Mouse (Mus musculus) liver, adult 2 months (tissue): ENCODE data around the gene D7Ertd443e. TPM values are rescaled to one million over a fixed set of nuclear protein-coding genes. Genes with fewer than 3 reads are reported as not detected.

Experiments
- DNase-seq: peaks from one replicate; pipeline ENCODE4 v3.0.0-alpha.2; 2011; ENCODE audit warnings: low read depth, low spot score; ENCODE audit errors: extremely low read depth
- H3K27ac ChIP-seq: fragments of 200-500 bp; replicated peaks from 2 replicates; pipeline ENCODE4 v1.5.1; 2012; ENCODE audit warnings: low read depth, mild to moderate bottlenecking, control low read depth, inconsistent platforms, low read length; ENCODE audit not compliant: insufficient read depth
- H3K27me3 ChIP-seq: fragments of 200-500 bp; 2 replicates; pipeline ENCODE4 v1.6.1; 2012; ENCODE audit warnings: mild to moderate bottlenecking, moderate library complexity, low read length, inconsistent platforms; ENCODE audit not compliant: control insufficient read depth, insufficient read depth
- H3K36me3 ChIP-seq: fragments of 200-500 bp; 2 replicates; pipeline ENCODE4 v1.6.1; 2012; ENCODE audit warnings: low read length, inconsistent platforms; ENCODE audit not compliant: control insufficient read depth, insufficient read depth
- H3K4me1 ChIP-seq: fragments of 200-500 bp; 2 replicates; pipeline ENCODE4 v1.6.1; 2011; ENCODE audit warnings: low read length; ENCODE audit not compliant: control insufficient read depth, insufficient read depth
- H3K4me3 ChIP-seq: fragments of 200-500 bp; 2 replicates; pipeline ENCODE4 v1.5.1; 2011; ENCODE audit warnings: low read depth, mild to moderate bottlenecking, control low read depth, low read length, moderate library complexity; ENCODE audit not compliant: insufficient read depth
- H3K79me2 ChIP-seq: fragments of 200-500 bp; 2 replicates; pipeline ENCODE4 v1.6.1; 2012; ENCODE audit warnings: inconsistent platforms, mild to moderate bottlenecking, low read length, moderate library complexity; ENCODE audit not compliant: control insufficient read depth, insufficient read depth
- H3K9ac ChIP-seq: fragments of 200-500 bp; 2 replicates; pipeline ENCODE4 v1.6.1; 2012; ENCODE audit warnings: low read depth, mild to moderate bottlenecking, control low read depth, inconsistent platforms, low read length
- CTCF ChIP-seq: fragments of 200-500 bp; IDR thresholded peaks from 2 replicates; pipeline ENCODE4 v1.5.1; 2011; ENCODE audit warnings: low read depth, low read length, control low read depth
- POLR2A ChIP-seq: fragments of 200-500 bp; IDR thresholded peaks from 2 replicates; pipeline ENCODE4 v1.6.1; 2011; ENCODE audit warnings: low read length, control low read depth; ENCODE audit not compliant: insufficient read depth; ENCODE audit errors: extremely low read depth
- WGBS: fragments of 180-500 bp; shearing (Covaris S2); methylation state at CpG from one replicate; pipeline ENCODE4 v1.1.7; 2018; 5-methylcytosine and 5-hydroxymethylcytosine counted together
- polyA plus RNA-seq: library from polyadenylated mRNA; depleted of rRNA; stranded (reverse); fragments of >200 nt; gene quantifications from 2 replicates; pipeline ENCODE4 v1.2.3, GENCODE M21; 2012
- total RNA-seq: library from RNA; depleted of rRNA; stranded (reverse); fragments of >200 nt; gene quantifications from 2 replicates; pipeline ENCODE4 v1.2.3, GENCODE M21; 2014

The D7Ertd443e gene
- total and polyA plus RNA-seq, 2 experiments = 0.09 TPM; not detected in 1

- Histone ChIP-seq H3K27me3 (no peaks in the 10 kb centered on the region), H3K27ac (no peak overlapping the region), H3K4me1 (peaks cover 2% of the 10 kb centered on the region; the same call in 1 of the 2 replicates), H3K36me3 (no peaks in the 10 kb centered on the region), H3K79me2 (no peaks in the 10 kb centered on the region), H3K4me3 (no peak overlapping the region), H3K9ac (no peak overlapping the region)
- 80% methylated on average over 3 of the region's 3 CpGs for WGBS
- TF ChIP-seq CTCF (no peak), POLR2A (no peak)
- no peak for DNase-seq
Measured at GRCm38 (mm10) chr7:134230708-134231107, 154.8 kb downstream of the D7Ertd443e start.

GRCm38 (mm10) chr7:134229899-134230298 lies 155.6 kb downstream of the D7Ertd443e start:
- no peak for DNase-seq
- peak overlapping the region; percentile 29; the same call in 1 of the 2 replicates for H3K27ac ChIP-seq
- TF ChIP-seq CTCF = no peak
- TF ChIP-seq POLR2A = no peak
- WGBS = 52% methylated on average over 2 of the region's 2 CpGs
- H3K27me3 ChIP-seq = no peaks in the 10 kb centered on the region
- H3K36me3 ChIP-seq = no peaks in the 10 kb centered on the region
- H3K4me3 ChIP-seq = no peak overlapping the region
- no peaks in the 10 kb centered on the region for H3K79me2 ChIP-seq
- peaks cover 2% of the 10 kb centered on the region; the same call in 1 of the 2 replicates for H3K4me1 ChIP-seq
- H3K9ac ChIP-seq = no peak overlapping the region

- Histone ChIP-seq H3K4me3 (no peak overlapping the region), H3K27me3 (peaks cover 2% of the 10 kb centered on the region; the same call in 1 of the 2 replicates), H3K79me2 (no peaks in the 10 kb centered on the region), H3K9ac (no peak overlapping the region), H3K36me3 (no peaks in the 10 kb centered on the region), H3K4me1 (peaks cover 2% of the 10 kb centered on the region; the same call in 1 of the 2 replicates), H3K27ac (no peak overlapping the region; the same call in 1 of the 2 replicates)
- TF ChIP-seq CTCF = no peak
- TF ChIP-seq POLR2A = no peak
- DNase-seq = peak; percentile 5
- WGBS = 55% methylated on average over 13 of the region's 13 CpGs
Measured at GRCm38 (mm10) chr7:134227773-134228455, 157.5 kb downstream of the D7Ertd443e start.

- no peak for TF ChIP-seq POLR2A
- no peak for TF ChIP-seq CTCF
- Histone ChIP-seq H3K4me3 (no peak overlapping the region), H3K27ac (no peak overlapping the region), H3K27me3 (peaks cover 2% of the 10 kb centered on the region; the same call in 1 of the 2 replicates), H3K4me1 (peaks cover 2% of the 10 kb centered on the region; the same call in 1 of the 2 replicates), H3K79me2 (no peaks in the 10 kb centered on the region), H3K9ac (no peak overlapping the region), H3K36me3 (no peaks in the 10 kb centered on the region)
- WGBS = 94% methylated on average over 4 of the region's 4 CpGs
- no peak for DNase-seq
Measured at GRCm38 (mm10) chr7:134227101-134227500, 158.4 kb downstream of the D7Ertd443e start.

GRCm38 (mm10) chr7:134226231-134226630 lies 159.2 kb downstream of the D7Ertd443e start:
- Histone ChIP-seq H3K27ac (no peak overlapping the region), H3K4me1 (peaks cover 2% of the 10 kb centered on the region; the same call in 1 of the 2 replicates), H3K36me3 (no peaks in the 10 kb centered on the region), H3K79me2 (no peaks in the 10 kb centered on the region), H3K4me3 (no peak overlapping the region), H3K27me3 (peaks cover 2% of the 10 kb centered on the region; the same call in 1 of the 2 replicates), H3K9ac (no peak overlapping the region)
- WGBS = 79% methylated on average over 3 of the region's 3 CpGs
- TF ChIP-seq POLR2A (no peak), CTCF (no peak)
- no peak for DNase-seq
